Mouse (Mus musculus): ENCODE measurements around the gene Tulp3. TPM values are rescaled to one million over a fixed set of nuclear protein-coding genes. Genes with fewer than 3 reads are reported as not detected.

Gene Tulp3
- polyA plus RNA-seq, 1 experiment: 44.8 TPM

- peak overlapping the region; percentile 20 for H3K4me3 ChIP-seq (replicated peaks; ENCODE audit: insufficient read depth, low read depth, low read length)
- peaks cover 9% of the 10 kb centered on the region; the same call in 1 of the 2 replicates for H3K4me1 ChIP-seq (ENCODE audit: control insufficient read depth, insufficient read depth, low read length)
- 41% methylated on average over 3 of the region's 3 CpGs for WGBS
- H3K27ac ChIP-seq (ENCODE audit: insufficient read depth, low read length): no peak overlapping the region
- no peak for DNase-seq
- H3K27me3 ChIP-seq (ENCODE audit: control insufficient read depth, insufficient read depth, low read length): no peaks in the 10 kb centered on the region
- TF ChIP-seq CTCF (IDR thresholded peaks at IDR 0.05; ENCODE audit: borderline replicate concordance, insufficient read depth, low read depth, low read length) (no peak), POLR2A (IDR thresholded peaks at IDR 0.05; ENCODE audit: borderline replicate concordance, insufficient read depth, low read length) (no peak)
These were observed 1.5 kb downstream of the Tulp3 start for GRCm38 (mm10) chr6:128354140-128354539.

- H3K4me1 ChIP-seq (ENCODE audit: control insufficient read depth, insufficient read depth, low read length): peaks cover 16% of the 10 kb centered on the region
- TF ChIP-seq POLR2A (IDR thresholded peaks at IDR 0.05; ENCODE audit: borderline replicate concordance, insufficient read depth, low read length) (no peak), CTCF (IDR thresholded peaks at IDR 0.05; ENCODE audit: borderline replicate concordance, insufficient read depth, low read depth, low read length) (no peak)
- WGBS: 15% methylated on average over 7 of the region's 7 CpGs
- H3K27ac ChIP-seq (ENCODE audit: insufficient read depth, low read length): no peak overlapping the region
- DNase-seq: peak in 1 of 2 experiments; percentile 45
- no peak overlapping the region for H3K4me3 ChIP-seq (replicated peaks; ENCODE audit: insufficient read depth, low read depth, low read length)
- no peaks in the 10 kb centered on the region for H3K27me3 ChIP-seq (ENCODE audit: control insufficient read depth, insufficient read depth, low read length)
These were observed 5.9 kb downstream of the Tulp3 start for GRCm38 (mm10) chr6:128349711-128350110.

- DNase-seq: no peak
- Histone ChIP-seq H3K4me1 (ENCODE audit: control insufficient read depth, insufficient read depth, low read length) (peaks cover 13% of the 10 kb centered on the region), H3K27me3 (ENCODE audit: control insufficient read depth, insufficient read depth, low read length) (no peaks in the 10 kb centered on the region), H3K27ac (ENCODE audit: insufficient read depth, low read length) (no peak overlapping the region), H3K4me3 (replicated peaks; ENCODE audit: insufficient read depth, low read depth, low read length) (no peak overlapping the region)
- TF ChIP-seq CTCF (IDR thresholded peaks at IDR 0.05; ENCODE audit: borderline replicate concordance, insufficient read depth, low read depth, low read length): no peak
- 67% methylated on average over 6 of the region's 6 CpGs for WGBS
These were observed 8.9 kb downstream of the Tulp3 start for GRCm38 (mm10) chr6:128346782-128347181.

- TF ChIP-seq POLR2A (IDR thresholded peaks at IDR 0.05; ENCODE audit: borderline replicate concordance, insufficient read depth, low read length) (no peak), CTCF (IDR thresholded peaks at IDR 0.05; ENCODE audit: borderline replicate concordance, insufficient read depth, low read depth, low read length) (no peak)
- DNase-seq: no peak
- no peaks in the 10 kb centered on the region for H3K27me3 ChIP-seq (ENCODE audit: control insufficient read depth, insufficient read depth, low read length)
- H3K4me1 ChIP-seq (ENCODE audit: control insufficient read depth, insufficient read depth, low read length): peaks cover 13% of the 10 kb centered on the region
- WGBS: 91% methylated on average over 10 of the region's 10 CpGs
- no peak overlapping the region for H3K4me3 ChIP-seq (replicated peaks; ENCODE audit: insufficient read depth, low read depth, low read length)
- no peak overlapping the region for H3K27ac ChIP-seq (ENCODE audit: insufficient read depth, low read length)
These were observed 10.0 kb downstream of the Tulp3 start for GRCm38 (mm10) chr6:128345623-128346022.

- DNase-seq: no peak
These were observed 13.5 kb downstream of the Tulp3 start for GRCm38 (mm10) chr6:128341956-128342723.

GRCm38 (mm10) chr6:128338876-128339275 lies 16.8 kb downstream of the Tulp3 start:
- Histone ChIP-seq H3K4me3 (replicated peaks; ENCODE audit: insufficient read depth, low read depth, low read length) (no peak overlapping the region), H3K4me1 (ENCODE audit: control insufficient read depth, insufficient read depth, low read length) (peaks cover 4% of the 10 kb centered on the region; the same call in 1 of the 2 replicates), H3K27me3 (ENCODE audit: control insufficient read depth, insufficient read depth, low read length) (no peaks in the 10 kb centered on the region), H3K27ac (ENCODE audit: insufficient read depth, low read length) (no peak overlapping the region)
- no peak for TF ChIP-seq CTCF (IDR thresholded peaks at IDR 0.05; ENCODE audit: borderline replicate concordance, insufficient read depth, low read depth, low read length)
- no peak for TF ChIP-seq POLR2A (IDR thresholded peaks at IDR 0.05; ENCODE audit: borderline replicate concordance, insufficient read depth, low read length)
- no peak for DNase-seq
- WGBS: 42% methylated on average over 5 of the region's 5 CpGs

More at GRCm38 (mm10) chr6:128341956-128342723, 13.5 kb downstream of the Tulp3 start:
- H3K4me3 ChIP-seq (replicated peaks; ENCODE audit: insufficient read depth, low read depth, low read length): no peak overlapping the region
- 90% methylated on average over 11 of the region's 11 CpGs for WGBS
- peaks cover 4% of the 10 kb centered on the region; the same call in 1 of the 2 replicates for H3K4me1 ChIP-seq (ENCODE audit: control insufficient read depth, insufficient read depth, low read length)
- no peaks in the 10 kb centered on the region for H3K27me3 ChIP-seq (ENCODE audit: control insufficient read depth, insufficient read depth, low read length)
- no peak overlapping the region for H3K27ac ChIP-seq (ENCODE audit: insufficient read depth, low read length)
- TF ChIP-seq POLR2A (IDR thresholded peaks at IDR 0.05; ENCODE audit: borderline replicate concordance, insufficient read depth, low read length) (no peak), CTCF (IDR thresholded peaks at IDR 0.05; ENCODE audit: borderline replicate concordance, insufficient read depth, low read depth, low read length) (no peak)

GRCm38 (mm10) chr6:128337467-128337866 lies 18.2 kb downstream of the Tulp3 start:
- no peak for DNase-seq
- Histone ChIP-seq H3K27ac (ENCODE audit: insufficient read depth, low read length) (no peak overlapping the region), H3K27me3 (ENCODE audit: control insufficient read depth, insufficient read depth, low read length) (no peaks in the 10 kb centered on the region), H3K4me1 (ENCODE audit: control insufficient read depth, insufficient read depth, low read length) (peaks cover 4% of the 10 kb centered on the region; the same call in 1 of the 2 replicates), H3K4me3 (replicated peaks; ENCODE audit: insufficient read depth, low read depth, low read length) (no peak overlapping the region)
- TF ChIP-seq POLR2A (IDR thresholded peaks at IDR 0.05; ENCODE audit: borderline replicate concordance, insufficient read depth, low read length): no peak
- TF ChIP-seq CTCF (IDR thresholded peaks at IDR 0.05; ENCODE audit: borderline replicate concordance, insufficient read depth, low read depth, low read length): no peak
- 62% methylated on average over 7 of the region's 7 CpGs for WGBS
